Mouse (Mus musculus): ENCODE results near the gene Zfp989. TPM values are rescaled to one million over a fixed set of nuclear protein-coding genes. Genes with fewer than 3 reads are reported as not detected.

Zfp989 gene
- polyA plus RNA-seq, 1 experiment from 2014 or later = not detected

Other genes starting within 250 kb of the Zfp989 start
- gene Gm21411, start 62.4 kb upstream of the Zfp989 start, polyA plus RNA-seq (2015; fragmentation: Nextera tagmentation; extraction: Ambion mirVana) = not detected in 2 replicates
- gene Rex2, start 49.9 kb downstream of the Zfp989 start, polyA plus RNA-seq (2015; fragmentation: Nextera tagmentation; extraction: Ambion mirVana) = not detected in 2 replicates
- 7.7 and 8.4 TPM in 2 replicates for gene Zfp991, start 160.1 kb downstream of the Zfp989 start, polyA plus RNA-seq (2015; fragmentation: Nextera tagmentation; extraction: Ambion mirVana)

Data from intestine, embryonic 16.5 days (tissue).